Mouse (Mus musculus) cerebellum, adult 2 months (tissue): ENCODE results near the gene Ppargc1a.

Source experiments
- CTCF ChIP-seq: fragments of 200-500 bp; IDR thresholded peaks from 2 replicates; pipeline ENCODE4 v1.5.1; 2011; ENCODE audit warnings: low read depth, mild to moderate bottlenecking, control low read depth, low read length, moderate library complexity, borderline replicate concordance; ENCODE audit not compliant: insufficient read depth
- POLR2A ChIP-seq: fragments of 200-500 bp; IDR thresholded peaks from 2 replicates; pipeline ENCODE4 v1.6.1; 2011; ENCODE audit warnings: low read length, control low read depth, borderline replicate concordance; ENCODE audit not compliant: insufficient read depth

DNA sequence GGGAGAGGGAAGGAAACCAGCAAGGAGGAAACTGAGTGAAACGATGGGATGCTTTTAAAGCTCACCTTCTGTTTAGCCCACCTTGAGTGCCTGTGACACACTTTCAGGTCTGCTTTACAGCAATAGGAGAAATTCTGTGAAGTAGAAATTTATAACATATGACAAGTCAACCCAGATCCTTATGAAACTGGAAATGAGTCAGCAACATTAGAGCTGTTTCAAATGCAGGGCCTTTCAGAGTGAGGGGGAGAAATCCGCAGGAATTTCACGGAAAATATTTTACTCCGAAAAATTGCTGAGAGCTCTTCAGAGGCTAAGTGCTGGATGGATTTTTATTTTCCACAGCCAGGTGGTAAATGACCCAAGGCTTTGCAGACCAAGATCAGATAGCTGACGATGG lies 133.6 kb downstream of the Ppargc1a start:
- no peak for TF ChIP-seq CTCF
- TF ChIP-seq POLR2A: no peak
